Mouse (Mus musculus) mammary gland, adult 2 months (tissue): ENCODE data around the gene Phf5a. TPM values are rescaled to one million over a fixed set of nuclear protein-coding genes. Genes with fewer than 3 reads are reported as not detected.

Experiments
- polyA plus RNA-seq: library from polyadenylated mRNA; depleted of rRNA; stranded (reverse); fragments of >200 nt; gene quantifications from 2 replicates; pipeline ENCODE4 v1.2.3, GENCODE M21; 2012; ENCODE audit warnings: low replicate concordance; rRNA removed

Phf5a gene
- 22.5 and 46.1 TPM in 2 replicates for polyA plus RNA-seq

DNA sequence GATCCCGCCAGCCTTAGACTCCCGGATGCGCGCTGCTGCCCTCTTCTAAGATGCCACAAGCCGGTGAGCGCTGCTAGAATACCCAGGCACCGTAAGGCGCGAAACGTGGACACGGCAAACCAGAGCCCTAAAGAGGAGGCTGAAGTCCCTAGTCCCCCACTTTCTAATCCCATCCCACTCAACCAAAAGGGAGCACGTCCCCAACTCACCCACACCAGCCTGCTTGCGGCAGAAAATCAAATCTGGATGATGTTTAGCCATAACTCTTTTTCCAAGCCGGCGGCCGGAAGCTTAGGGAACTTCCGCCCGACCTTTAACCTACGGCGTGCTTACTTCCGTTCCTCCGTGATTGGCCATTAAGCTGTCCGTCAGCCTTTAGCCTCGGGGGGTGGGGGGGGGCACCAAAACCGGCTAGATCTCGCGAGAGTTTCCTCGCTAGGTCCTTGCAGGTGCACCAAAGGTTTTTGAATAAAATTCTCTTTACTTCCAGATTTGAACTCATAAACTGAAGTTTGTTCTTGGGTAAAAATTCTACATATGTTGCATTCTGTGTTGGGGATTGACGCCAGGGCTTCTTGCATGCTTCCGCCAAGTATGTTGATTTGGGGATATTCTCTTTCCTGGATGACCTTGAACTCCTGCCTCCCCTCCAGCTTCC is at the start of gene Phf5a:
Phf5a (minus strand) TSS at position 308 of the 658 bp plus-strand sequence.

DNA sequence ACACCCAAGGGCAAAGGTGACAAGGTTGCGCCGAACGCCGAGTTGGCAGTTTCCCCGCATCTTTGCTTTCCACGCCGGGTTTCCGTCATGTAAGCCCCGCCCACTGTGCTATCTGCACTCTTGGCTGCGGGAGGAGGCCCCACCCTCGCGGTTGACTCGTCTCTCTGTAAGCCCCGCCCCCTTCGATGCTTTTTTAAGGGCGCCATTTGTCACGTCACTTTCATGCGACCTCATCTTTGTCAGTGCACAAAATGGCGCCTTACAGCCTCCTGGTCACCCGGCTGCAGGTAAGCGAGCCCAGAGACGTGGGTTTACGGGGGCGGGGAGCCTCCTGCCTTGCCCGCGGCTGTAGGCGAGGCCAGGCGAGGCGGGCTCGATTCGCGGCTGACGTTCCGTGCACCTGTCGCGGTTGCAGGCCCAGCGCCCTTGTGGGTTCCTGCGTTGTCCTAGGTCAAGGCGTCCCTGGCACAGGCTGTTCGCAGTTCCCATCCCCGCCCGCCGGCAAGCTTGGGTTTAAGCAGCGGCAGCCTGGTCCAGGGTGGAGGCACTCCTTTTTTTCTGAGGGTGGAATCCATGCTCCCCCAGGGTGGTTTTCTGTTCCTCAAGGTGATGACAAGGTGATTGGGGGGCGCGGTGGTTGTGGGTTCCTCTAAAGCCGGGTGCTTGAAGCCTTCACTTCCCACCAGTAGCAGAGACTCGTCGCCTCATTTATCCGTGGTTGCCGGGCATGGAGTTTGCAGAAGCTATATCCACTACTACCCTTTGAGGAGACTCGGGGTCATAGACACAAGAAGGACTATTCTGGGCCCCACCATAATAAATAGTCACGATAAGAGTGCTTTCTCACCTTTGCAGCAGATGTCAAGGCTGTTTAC is 788 bp upstream of the Phf5a start, which contains the start of gene Aco2:
Aco2 (plus strand) TSS at position 48 of the 875 bp plus-strand sequence.

DNA sequence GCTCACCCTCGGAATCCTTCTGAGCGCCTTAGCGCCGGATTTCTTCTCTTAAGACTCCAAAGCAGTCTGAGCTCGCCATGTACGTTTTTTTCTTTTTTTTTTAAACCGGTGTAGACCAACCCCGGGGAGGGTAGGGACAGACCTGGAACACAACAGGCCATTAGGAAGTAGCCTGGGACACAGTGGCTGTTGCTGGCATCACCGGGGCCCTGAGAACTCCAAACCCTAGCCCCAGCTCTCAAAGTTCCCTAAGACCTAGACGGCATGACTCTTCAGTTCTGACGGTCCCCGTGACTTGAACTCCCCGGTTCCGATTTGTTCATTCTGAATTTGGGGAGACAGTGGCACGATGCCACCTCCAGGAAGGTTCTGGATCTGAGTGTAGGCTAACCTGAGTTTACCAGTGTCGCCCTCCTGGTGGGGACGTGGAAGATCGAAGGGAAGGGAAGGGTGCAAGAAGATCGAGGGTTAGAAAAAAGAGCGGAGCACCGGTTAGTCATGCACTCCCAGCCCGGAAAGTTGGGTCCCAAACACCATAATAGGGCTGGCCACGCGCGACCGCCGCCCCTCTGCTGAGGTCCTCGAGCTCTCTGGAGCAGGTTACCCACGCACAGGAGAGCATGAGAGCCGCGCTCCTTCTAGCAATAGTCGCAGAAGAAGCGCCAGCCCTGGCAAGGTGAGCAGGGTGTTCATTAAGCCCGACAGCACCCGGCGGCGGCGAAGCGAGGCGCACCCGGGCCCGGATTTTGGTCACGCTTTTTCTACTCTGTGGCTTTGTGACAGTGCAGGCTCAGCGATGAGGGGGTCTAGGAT is 13.0 kb downstream of the Phf5a start, which contains the start of gene Tob2:
Tob2 (minus strand) TSS at position 280 of the 813 bp plus-strand sequence.

Other genes with a start within 250 kb of the Phf5a start
- gene L3mbtl2, start 208.0 kb downstream of the Phf5a start, polyA plus RNA-seq, result 14.1 and 16.4 TPM in 2 replicates
- gene Chadl, start 174.6 kb downstream of the Phf5a start, polyA plus RNA-seq, result 7.0 and 23.5 TPM in 2 replicates
- gene Zc3h7b, start 126.9 kb downstream of the Phf5a start, polyA plus RNA-seq, result 33.6 and 43.6 TPM in 2 replicates
- 27.1 TPM in 2 replicates for gene Rangap1, start 126.4 kb downstream of the Phf5a start, polyA plus RNA-seq
- gene Tef, start 69.5 kb downstream of the Phf5a start, polyA plus RNA-seq, result 44.7 and 88.0 TPM in 2 replicates
- 40.9 and 55.8 TPM in 2 replicates for gene Tob2, start 13.1 kb downstream of the Phf5a start, polyA plus RNA-seq
- 435 and 1,022 TPM in 2 replicates for gene Aco2, start 398 bp upstream of the Phf5a start, polyA plus RNA-seq
- 11.1 and 17.7 TPM in 2 replicates for gene Polr3h, start 54.3 kb upstream of the Phf5a start, polyA plus RNA-seq
- 5.1 and 6.6 TPM in 2 replicates for gene Csdc2, start 64.8 kb upstream of the Phf5a start, polyA plus RNA-seq
- 108 and 121 TPM in 2 replicates for gene Pmm1, start 89.0 kb upstream of the Phf5a start, polyA plus RNA-seq
- not detected in 2 replicates for gene 1700029P11Rik, start 108.6 kb upstream of the Phf5a start, polyA plus RNA-seq
- 17.4 and 31.6 TPM in 2 replicates for gene Xrcc6, start 115.9 kb upstream of the Phf5a start, polyA plus RNA-seq
- 37.3 and 44.9 TPM in 2 replicates for gene Desi1, start 162.0 kb upstream of the Phf5a start, polyA plus RNA-seq
- gene Snu13, start 175.7 kb upstream of the Phf5a start, polyA plus RNA-seq, result 53.7 and 64.9 TPM in 2 replicates
- gene 4930407I10Rik, start 187.2 kb upstream of the Phf5a start, polyA plus RNA-seq, result not detected in 2 replicates
- gene Mei1, start 198.1 kb upstream of the Phf5a start, polyA plus RNA-seq, result 0.04 TPM in 1 of 2 replicates, not detected in the other